Mouse (Mus musculus) small intestine, adult 2 months (tissue): ENCODE results near the gene Atl2.

Experiments used
- CTCF ChIP-seq: fragments of 200-500 bp; IDR thresholded peaks from 2 replicates; pipeline ENCODE4 v1.5.1; 2012; ENCODE audit warnings: low read depth, mild to moderate bottlenecking, control low read depth, inconsistent platforms, low read length, moderate library complexity, mixed read lengths; ENCODE audit not compliant: insufficient replicate concordance, insufficient read length; ENCODE audit errors: extremely low read depth
- POLR2A ChIP-seq: fragments of 200-500 bp; IDR thresholded peaks from 2 replicates; pipeline ENCODE4 v1.6.1; 2012; ENCODE audit warnings: low read depth, mild to moderate bottlenecking, control low read depth, inconsistent platforms, low read length, moderate library complexity

- TF ChIP-seq CTCF = no peak
- TF ChIP-seq POLR2A = no peak
Measured at GRCm38 (mm10) chr17:79926486-79926885, 30.6 kb upstream of the Atl2 start.
